Mouse (Mus musculus) stomach, embryonic 15.5 days (tissue): ENCODE results near the gene Camk1g. TPM values are rescaled to one million over a fixed set of nuclear protein-coding genes. Genes with fewer than 3 reads are reported as not detected.

ENCODE experiments used
- ATAC-seq: fragments of 200-750 bp; cut with Nextera tagmentation; 2 replicates; pipeline ENCODE4 v1.8.0; 2017; ENCODE audit warnings: low read depth, moderate number of reproducible peaks, moderate TSS enrichment; ENCODE audit not compliant: insufficient read depth, low FRiP score
- H3K27ac ChIP-seq: fragments of 300-500 bp; sonication (generic); 2 replicates; pipeline ENCODE4 v1.5.1; 2015; ENCODE audit warnings: mild to moderate bottlenecking, inconsistent platforms
- H3K27me3 ChIP-seq: fragments of 300-500 bp; sonication (generic); replicated peaks from 2 replicates; pipeline ENCODE4 v1.6.1; 2015; ENCODE audit warnings: inconsistent platforms
- H3K36me3 ChIP-seq: fragments of 300-500 bp; sonication (generic); 2 replicates; pipeline ENCODE4 v1.6.1; 2015; ENCODE audit warnings: inconsistent platforms
- H3K4me1 ChIP-seq: fragments of 300-500 bp; sonication (generic); 2 replicates; pipeline ENCODE4 v1.6.1; 2015; ENCODE audit warnings: inconsistent platforms
- H3K4me2 ChIP-seq: fragments of 300-500 bp; sonication (generic); 2 replicates; pipeline ENCODE4 v1.6.1; 2015; ENCODE audit warnings: mild to moderate bottlenecking, inconsistent platforms
- H3K4me3 ChIP-seq: fragments of 300-500 bp; sonication (generic); replicated peaks from 2 replicates; pipeline ENCODE4 v1.5.1; 2015; ENCODE audit warnings: inconsistent platforms
- H3K9ac ChIP-seq: fragments of 300-500 bp; sonication (generic); 2 replicates; pipeline ENCODE4 v1.6.1; 2015; ENCODE audit warnings: inconsistent platforms
- H3K9me3 ChIP-seq: fragments of 300-500 bp; sonication (generic); 2 replicates; pipeline ENCODE4 v1.6.1; 2016; ENCODE audit warnings: inconsistent platforms
- WGBS: fragments of 180-500 bp; shearing (Covaris S2); methylation state at CpG from one replicate; pipeline ENCODE4 v1.1.7; 2015; 5-methylcytosine and 5-hydroxymethylcytosine counted together
- polyA plus RNA-seq: library from polyadenylated mRNA; unstranded; fragments of >200 nt; fragmentation: Nextera tagmentation; extraction: Ambion mirVana; gene quantifications from 2 replicates; pipeline ENCODE4 v1.2.1, GENCODE M21; 2015

The Camk1g gene
- polyA plus RNA-seq, 1 experiment from 2014 or later: 6.7 TPM

DNA sequence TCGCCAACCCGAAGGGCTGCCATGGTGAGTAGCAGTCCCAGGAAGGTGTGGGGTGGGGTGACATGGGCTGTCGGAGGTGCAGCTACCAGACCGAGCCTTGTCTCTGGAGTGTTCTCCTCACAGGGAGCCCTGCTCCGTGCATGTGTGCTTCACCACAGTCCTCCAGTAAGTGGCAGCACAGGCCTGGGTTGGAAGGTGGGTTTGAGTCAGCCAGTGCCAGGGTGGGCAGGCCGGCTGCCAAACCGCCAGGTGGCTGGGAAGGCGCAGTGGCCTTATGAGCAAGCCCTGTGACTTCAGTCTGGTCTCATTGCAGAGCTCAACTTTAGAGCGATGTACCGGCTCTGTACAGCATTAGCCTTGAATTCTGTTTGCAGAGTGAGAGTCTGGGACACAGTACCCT is 39.9 kb downstream of the Camk1g start:
- peak; percentile 41; the same call in 1 of the 2 replicates for ATAC-seq
- H3K27me3 ChIP-seq: no peaks in the 10 kb centered on the region
- H3K27ac ChIP-seq: no peak overlapping the region
- peaks cover 3% of the 10 kb centered on the region; the same call in 1 of the 2 replicates for H3K4me1 ChIP-seq
- WGBS: 47% methylated on average over 10 of the region's 10 CpGs
- H3K9me3 ChIP-seq: no peaks in the 10 kb centered on the region
- H3K36me3 ChIP-seq: no peaks in the 10 kb centered on the region
- no peak overlapping the region for H3K4me2 ChIP-seq
- H3K4me3 ChIP-seq: no peak overlapping the region
- H3K9ac ChIP-seq: no peak overlapping the region

DNA sequence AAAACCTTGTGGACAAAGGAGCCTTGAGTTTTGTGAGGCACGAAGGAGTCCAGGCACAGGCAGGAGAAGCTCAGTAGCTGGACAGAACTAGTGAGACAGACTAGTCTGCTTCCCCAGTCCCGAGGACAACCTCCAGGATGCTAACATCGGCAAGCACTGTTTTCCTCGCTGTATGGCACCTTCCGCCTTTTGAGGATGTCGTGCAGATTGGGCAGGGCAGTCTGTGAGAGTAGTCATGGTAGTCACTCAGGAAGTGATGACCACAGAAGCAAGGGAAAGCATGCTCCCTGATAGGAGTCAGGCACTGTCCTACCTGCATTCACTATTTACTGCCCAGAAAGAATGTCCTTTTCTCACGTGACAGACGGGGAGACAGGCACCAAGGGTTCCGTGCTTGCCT is 40.5 kb downstream of the Camk1g start:
- 85% methylated on average over 9 of the region's 9 CpGs for WGBS
- H3K4me1 ChIP-seq: no peaks in the 10 kb centered on the region; the same call in 1 of the 2 replicates
- H3K4me2 ChIP-seq: no peak overlapping the region
- no peak overlapping the region for H3K27ac ChIP-seq
- no peak overlapping the region for H3K4me3 ChIP-seq
- H3K36me3 ChIP-seq: no peaks in the 10 kb centered on the region
- no peaks in the 10 kb centered on the region for H3K9me3 ChIP-seq
- ATAC-seq: no peak
- no peak overlapping the region for H3K9ac ChIP-seq
- H3K27me3 ChIP-seq: no peaks in the 10 kb centered on the region

DNA sequence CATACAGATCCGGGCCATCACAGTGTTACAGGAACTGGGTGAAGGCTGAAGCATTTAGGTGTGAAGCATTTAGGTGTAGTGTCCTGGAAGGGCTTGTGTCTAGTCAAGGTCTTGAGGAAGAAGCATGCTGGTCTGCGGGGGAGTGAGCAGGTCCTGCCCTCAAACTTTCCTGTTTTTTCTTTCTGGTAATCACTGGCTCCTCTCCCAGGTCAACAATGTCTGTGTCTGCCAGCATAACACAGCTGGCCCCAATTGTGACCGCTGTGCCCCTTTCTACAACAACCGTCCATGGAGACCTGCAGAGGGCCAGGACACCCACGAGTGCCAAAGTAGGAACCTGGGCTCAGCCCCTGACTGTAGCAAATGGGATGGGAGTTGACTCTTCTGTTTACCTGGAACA is 42.4 kb downstream of the Camk1g start:
- 71% methylated on average over 5 of the region's 5 CpGs for WGBS

DNA sequence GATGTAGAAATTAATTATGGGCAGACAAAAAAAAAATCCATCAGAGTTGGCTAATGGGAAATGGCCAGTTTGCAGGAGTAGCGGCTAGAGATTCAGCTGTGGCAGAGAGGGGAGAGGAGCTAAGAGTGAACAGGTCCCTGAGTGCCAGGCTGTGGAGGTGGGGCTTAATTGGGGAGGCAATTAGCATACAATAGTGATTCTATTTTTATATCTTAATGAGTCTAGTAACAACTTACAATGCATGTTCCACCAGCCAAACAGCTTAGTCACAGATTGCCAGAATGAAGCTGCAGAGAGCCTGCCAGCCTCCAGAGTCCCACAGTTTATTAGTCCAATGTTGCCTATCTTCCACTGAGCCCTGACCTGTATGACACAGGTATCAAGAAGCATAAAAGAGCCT is 42.9 kb downstream of the Camk1g start:
- no peaks in the 10 kb centered on the region for H3K9me3 ChIP-seq
- no peaks in the 10 kb centered on the region for H3K27me3 ChIP-seq
- H3K4me3 ChIP-seq: no peak overlapping the region
- no peaks in the 10 kb centered on the region for H3K36me3 ChIP-seq
- no peak overlapping the region for H3K4me2 ChIP-seq
- H3K27ac ChIP-seq: no peak overlapping the region
- 67% methylated on average over 1 of the region's 1 CpGs for WGBS
- no peaks in the 10 kb centered on the region for H3K4me1 ChIP-seq
- H3K9ac ChIP-seq: no peak overlapping the region
- ATAC-seq: no peak

More for the DNA sequence above, 42.4 kb downstream of the Camk1g start:
- Histone ChIP-seq H3K27me3 (no peaks in the 10 kb centered on the region), H3K4me2 (no peak overlapping the region), H3K9ac (no peak overlapping the region), H3K4me3 (no peak overlapping the region), H3K36me3 (no peaks in the 10 kb centered on the region), H3K4me1 (no peaks in the 10 kb centered on the region), H3K27ac (no peak overlapping the region), H3K9me3 (no peaks in the 10 kb centered on the region)
- ATAC-seq: no peak

DNA sequence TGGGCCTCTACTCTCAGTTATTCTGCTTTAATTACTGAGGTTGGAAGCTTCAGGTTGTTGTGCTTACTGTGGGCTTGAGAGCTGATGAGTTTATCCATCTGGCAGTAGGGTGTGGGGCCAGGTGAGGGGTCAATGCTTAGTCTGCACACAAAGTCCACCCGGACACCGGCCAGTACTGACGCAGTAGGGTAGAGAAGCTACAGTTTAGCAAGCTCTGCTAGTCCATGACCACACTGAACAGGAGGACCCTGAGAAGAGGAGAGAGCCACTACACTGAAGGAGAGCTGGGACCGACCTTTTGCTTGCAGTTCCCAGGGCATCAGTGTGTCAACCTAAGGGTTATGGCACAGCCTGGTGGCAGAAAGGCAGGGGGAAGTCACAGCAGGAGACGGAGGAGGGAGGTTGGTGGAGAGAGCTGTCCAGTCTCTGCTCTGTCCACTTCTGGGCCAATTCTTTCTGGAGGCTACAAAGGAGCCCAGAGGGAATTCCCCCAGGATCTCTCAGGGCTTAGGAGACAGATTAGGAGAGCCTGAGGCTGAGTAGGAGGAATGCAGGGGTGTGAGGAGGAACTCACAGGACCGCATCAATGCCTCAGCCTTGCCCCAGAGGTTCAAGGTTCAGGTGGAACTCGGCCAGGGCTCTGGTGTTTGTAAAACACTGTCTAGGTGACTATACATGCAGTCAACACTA is 43.5 kb downstream of the Camk1g start:
- no peak for ATAC-seq
- 57% methylated on average over 7 of the region's 7 CpGs for WGBS

DNA sequence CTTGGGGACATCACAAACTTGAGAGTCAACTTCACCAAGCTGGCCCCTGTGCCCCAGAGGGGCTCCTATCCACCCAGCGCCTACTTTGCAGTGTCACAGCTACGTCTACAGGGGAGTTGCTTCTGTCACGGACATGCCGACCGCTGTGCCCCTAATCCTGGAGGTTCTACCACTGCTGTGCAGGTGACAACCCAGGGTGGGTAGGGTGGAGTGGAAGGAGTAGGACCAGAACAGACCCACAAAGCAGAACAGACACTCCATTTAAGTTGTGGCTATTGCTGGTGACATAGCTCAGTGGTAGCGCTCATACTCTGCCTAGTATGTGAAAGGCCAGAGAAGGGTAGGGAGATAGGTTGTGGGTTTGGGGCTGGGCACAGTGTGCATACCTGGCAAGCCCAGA is 44.2 kb downstream of the Camk1g start:
- Histone ChIP-seq H3K9me3 (no peaks in the 10 kb centered on the region), H3K4me3 (no peak overlapping the region), H3K27me3 (no peaks in the 10 kb centered on the region), H3K36me3 (no peaks in the 10 kb centered on the region), H3K4me1 (no peaks in the 10 kb centered on the region), H3K27ac (no peak overlapping the region), H3K4me2 (no peak overlapping the region), H3K9ac (no peak overlapping the region)
- WGBS: 89% methylated on average over 6 of the region's 6 CpGs
- ATAC-seq: no peak

More for the DNA sequence above, 43.5 kb downstream of the Camk1g start:
- Histone ChIP-seq H3K4me2 (no peak overlapping the region), H3K27ac (no peak overlapping the region), H3K9me3 (no peaks in the 10 kb centered on the region), H3K27me3 (no peaks in the 10 kb centered on the region), H3K9ac (no peak overlapping the region), H3K4me1 (no peaks in the 10 kb centered on the region), H3K36me3 (no peaks in the 10 kb centered on the region), H3K4me3 (no peak overlapping the region)

DNA sequence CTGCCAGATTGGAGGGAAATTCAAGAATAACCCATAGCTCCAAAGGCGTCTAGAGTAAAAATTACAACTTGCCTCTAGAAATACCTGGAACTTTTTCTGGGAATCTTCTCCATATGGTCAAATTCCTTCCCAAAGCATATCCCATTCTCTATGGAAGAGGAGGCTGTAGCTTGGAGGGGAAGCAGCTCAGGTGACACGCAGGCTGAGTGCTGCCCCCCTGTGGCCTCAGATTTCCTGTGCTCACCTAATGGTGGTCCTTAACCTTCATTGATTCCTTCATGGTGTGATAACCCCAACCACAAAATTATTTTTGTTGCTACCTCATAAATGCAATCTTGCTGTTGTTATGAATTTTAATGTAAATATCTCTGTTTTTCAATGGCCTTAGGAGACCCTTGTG is 45.9 kb downstream of the Camk1g start:
- H3K4me1 ChIP-seq: no peaks in the 10 kb centered on the region
- no peaks in the 10 kb centered on the region for H3K27me3 ChIP-seq
- H3K4me2 ChIP-seq: no peak overlapping the region
- no peak for ATAC-seq
- 44% methylated on average over 2 of the region's 2 CpGs for WGBS
- H3K27ac ChIP-seq: no peak overlapping the region
- no peak overlapping the region for H3K9ac ChIP-seq
- no peaks in the 10 kb centered on the region for H3K9me3 ChIP-seq
- no peaks in the 10 kb centered on the region for H3K36me3 ChIP-seq
- no peak overlapping the region for H3K4me3 ChIP-seq

DNA sequence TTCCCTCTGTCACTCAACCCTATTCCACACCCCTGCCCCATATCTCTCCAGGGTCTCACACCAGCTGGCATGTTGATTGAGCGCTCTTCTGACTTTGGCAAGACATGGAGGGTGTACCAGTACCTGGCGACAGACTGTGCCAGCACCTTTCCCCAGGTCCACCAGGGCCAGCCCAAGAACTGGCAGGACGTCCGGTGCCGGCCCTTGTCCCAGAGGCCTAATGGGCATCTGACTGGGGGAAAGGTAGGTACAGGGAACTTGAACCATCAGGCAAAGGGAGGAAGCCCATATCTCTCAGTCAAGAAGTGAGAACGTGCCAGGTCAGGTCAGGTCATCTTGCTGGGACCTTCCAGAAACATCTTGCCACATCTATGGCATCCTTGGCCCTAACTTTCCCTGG is 46.4 kb downstream of the Camk1g start:
- Histone ChIP-seq H3K9ac (no peak overlapping the region), H3K27me3 (no peaks in the 10 kb centered on the region), H3K4me2 (no peak overlapping the region), H3K4me1 (no peaks in the 10 kb centered on the region), H3K27ac (no peak overlapping the region), H3K4me3 (no peak overlapping the region), H3K36me3 (no peaks in the 10 kb centered on the region), H3K9me3 (no peaks in the 10 kb centered on the region)
- WGBS: 90% methylated on average over 6 of the region's 6 CpGs
- ATAC-seq: no peak

DNA sequence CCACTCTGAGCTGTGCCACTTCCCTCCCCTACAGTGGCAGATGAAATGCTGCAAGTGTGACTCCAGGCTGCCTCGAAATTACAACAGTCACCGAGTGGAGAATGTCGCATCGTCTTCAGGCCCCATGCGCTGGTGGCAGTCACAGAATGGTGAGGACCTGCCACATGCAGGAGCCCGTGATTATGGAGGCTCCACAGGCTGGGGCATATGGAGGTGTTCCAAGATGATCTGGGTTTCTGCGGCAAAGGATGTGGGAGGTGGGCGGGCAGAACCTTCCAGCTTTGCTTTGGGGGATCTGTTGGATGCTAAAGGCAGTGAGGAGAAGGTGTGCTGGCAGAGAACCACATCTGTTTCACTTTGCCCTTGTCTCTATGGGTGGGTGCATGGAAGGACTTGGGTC is 49.7 kb downstream of the Camk1g start:
- ATAC-seq: no peak
- 91% methylated on average over 8 of the region's 8 CpGs for WGBS
- Histone ChIP-seq H3K4me3 (no peak overlapping the region), H3K4me1 (peaks cover 9% of the 10 kb centered on the region), H3K9ac (no peak overlapping the region), H3K36me3 (no peaks in the 10 kb centered on the region), H3K4me2 (no peak overlapping the region), H3K9me3 (no peaks in the 10 kb centered on the region), H3K27me3 (no peaks in the 10 kb centered on the region), H3K27ac (no peak overlapping the region)

DNA sequence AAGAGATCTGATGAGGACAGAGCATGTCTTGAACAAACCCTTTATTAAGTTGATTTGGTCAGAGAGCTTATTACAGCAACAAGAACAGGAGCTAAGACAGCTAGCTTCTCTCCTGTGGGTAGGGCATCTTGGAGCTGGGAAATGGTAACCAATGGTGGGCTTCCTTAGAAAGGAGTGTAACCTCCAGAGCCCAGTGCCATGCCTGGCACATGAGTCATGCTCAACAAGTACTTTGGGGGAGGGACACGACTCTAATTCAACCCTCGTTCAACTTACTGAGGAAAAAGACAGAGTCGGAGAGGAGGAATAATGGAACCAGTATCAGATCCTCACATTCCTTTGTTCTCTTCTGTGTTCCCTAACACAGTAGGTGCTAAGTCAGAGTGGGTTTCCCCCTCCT is 50.4 kb downstream of the Camk1g start:
- H3K4me1 ChIP-seq: peaks cover 15% of the 10 kb centered on the region
- H3K27ac ChIP-seq: no peak overlapping the region
- no peaks in the 10 kb centered on the region for H3K36me3 ChIP-seq
- H3K4me3 ChIP-seq: no peak overlapping the region
- H3K9me3 ChIP-seq: no peaks in the 10 kb centered on the region
- no peak overlapping the region for H3K9ac ChIP-seq
- no peaks in the 10 kb centered on the region for H3K27me3 ChIP-seq
- ATAC-seq: no peak
- 64% methylated on average over 3 of the region's 3 CpGs for WGBS
- no peak overlapping the region for H3K4me2 ChIP-seq

DNA sequence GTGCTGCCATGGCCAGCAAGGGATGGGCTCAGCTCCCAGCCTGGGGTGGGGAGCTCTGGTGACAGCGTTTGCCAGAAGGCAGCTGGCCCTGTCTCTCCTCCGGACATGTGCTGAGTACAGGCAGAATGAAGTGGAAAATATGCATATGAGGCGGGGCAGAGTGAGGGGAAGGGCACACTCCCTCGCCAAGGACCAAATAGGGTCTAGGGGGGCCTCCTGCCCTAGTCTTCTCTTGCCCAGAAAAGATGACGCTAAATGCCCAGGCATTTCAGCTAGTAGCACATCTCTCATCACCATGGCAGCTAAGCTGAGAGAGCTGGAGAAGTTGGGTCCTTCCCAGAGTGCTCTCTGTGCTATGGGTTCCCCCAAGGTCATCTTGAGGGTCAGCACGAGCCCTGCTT is 52.9 kb downstream of the Camk1g start:
- H3K9ac ChIP-seq: no peak overlapping the region
- no peaks in the 10 kb centered on the region for H3K27me3 ChIP-seq
- H3K36me3 ChIP-seq: no peaks in the 10 kb centered on the region
- peak overlapping the region; percentile 64 for H3K27ac ChIP-seq
- H3K4me2 ChIP-seq: no peak overlapping the region
- 30% methylated on average over 6 of the region's 6 CpGs for WGBS
- peaks cover 16% of the 10 kb centered on the region for H3K4me1 ChIP-seq
- H3K9me3 ChIP-seq: no peaks in the 10 kb centered on the region
- H3K4me3 ChIP-seq: no peak overlapping the region
- ATAC-seq: peak; percentile 28; the same call in 1 of the 2 replicates

DNA sequence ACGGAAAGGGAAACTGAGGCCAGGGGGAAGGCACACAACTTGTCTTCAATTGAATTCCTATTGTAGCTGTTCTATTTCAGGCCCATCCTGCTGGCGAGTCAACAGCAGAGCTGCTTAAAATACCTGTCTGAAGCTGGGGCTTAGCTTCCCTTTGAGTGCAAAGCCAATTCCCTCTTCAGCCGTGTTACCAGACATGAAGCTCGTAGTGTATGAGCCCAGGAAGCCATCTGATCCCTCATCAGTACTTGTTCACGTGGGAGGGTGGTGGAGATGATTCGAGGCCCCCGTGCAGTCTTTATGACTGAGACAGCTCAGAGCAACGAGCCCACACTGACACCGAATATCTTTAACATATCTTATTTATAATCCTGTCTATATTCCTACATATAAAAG is 53.7 kb downstream of the Camk1g start:
- H3K4me2 ChIP-seq: no peak overlapping the region
- no peak for ATAC-seq
- no peaks in the 10 kb centered on the region for H3K27me3 ChIP-seq
- no peak overlapping the region for H3K9ac ChIP-seq
- H3K27ac ChIP-seq: peak overlapping the region; percentile 88
- no peaks in the 10 kb centered on the region for H3K36me3 ChIP-seq
- H3K4me1 ChIP-seq: peaks cover 16% of the 10 kb centered on the region
- H3K9me3 ChIP-seq: no peaks in the 10 kb centered on the region
- WGBS: 68% methylated on average over 9 of the region's 9 CpGs
- H3K4me3 ChIP-seq: no peak overlapping the region
